Comparison of ENCODE assay signal across 8 mouse cellular contexts in the genomic region with DNA sequence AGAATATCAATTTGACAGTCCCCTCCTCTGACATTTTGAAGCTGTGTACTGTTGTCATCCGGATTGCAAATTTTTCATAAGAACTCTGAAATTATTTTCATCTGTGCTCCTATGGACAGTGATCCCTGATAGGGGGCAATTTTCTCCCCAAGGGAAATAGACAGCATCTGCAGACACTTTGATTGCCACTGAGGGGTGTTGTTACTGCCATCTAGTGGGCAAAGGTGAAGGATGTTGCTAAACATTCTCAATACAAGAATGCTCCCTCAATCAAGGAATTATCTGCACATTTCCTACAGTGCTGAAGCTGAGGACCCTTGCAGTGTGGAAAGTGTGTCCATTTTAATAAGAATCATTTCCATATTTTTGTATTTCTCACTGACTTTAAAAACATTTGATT.
DNase-seq lines count a peak whose midpoint lies in the region; ATAC-seq lines count a peak whose summit lies in the region.

No protein-coding gene starts in this region.

- H3K9ac ChIP-seq in forebrain, embryonic 14.5 days (ENCODE audit: low read length): no peak overlapping the region

- no peak for ATAC-seq in cerebellum, adult (ENCODE audit: insufficient number of reproducible peaks, low FRiP score, low TSS enrichment)
- peak; percentile 76 for ATAC-seq in forebrain, embryonic 14.5 days
- ATAC-seq in megakaryocyte-erythroid progenitor cell, adult 5-6 weeks (replicated peaks; ENCODE audit: low FRiP score, low TSS enrichment, poor library complexity, severe bottlenecking): peak; percentile 65; the same call in 1 of the 2 replicates

- no peak overlapping the region for H3K27ac ChIP-seq in forebrain, embryonic 14.5 days (ENCODE audit: low read depth, low read length)

- no peak overlapping the region for H3K4me3 ChIP-seq in forebrain, embryonic 14.5 days (ENCODE audit: low read depth, low read length)

- DNase-seq in cerebellum, adult 11 months: peak; percentile 0
- peak; percentile 8 for DNase-seq in urinary bladder, postnatal 25 days (ENCODE audit: low spot score)
- DNase-seq in urinary bladder, postnatal 4 days (ENCODE audit: low spot score in 2 of 2): no peak
- DNase-seq in forebrain, embryonic 14.5 days (ENCODE audit: low spot score): peak; percentile 81
- peak; percentile 8 for DNase-seq in large intestine, adult 2 months (ENCODE audit: low read depth, low spot score)
- peak; percentile 40 for DNase-seq in right cerebral cortex, postnatal 4 days

- 13% methylated on average over 1 of the region's 1 CpGs for WGBS in forebrain, embryonic 14.5 days
- 32% methylated on average over 1 of the region's 1 CpGs for WGBS in large intestine, adult 2 months

- no peaks in the 10 kb centered on the region for H3K27me3 ChIP-seq in forebrain, embryonic 14.5 days (replicated peaks; ENCODE audit: control insufficient read depth, insufficient read depth, low read length)

- H3K4me2 ChIP-seq in forebrain, embryonic 14.5 days (ENCODE audit: low read length): no peak overlapping the region

- no peaks in the 10 kb centered on the region for H3K36me3 ChIP-seq in forebrain, embryonic 14.5 days (ENCODE audit: control insufficient read depth, insufficient read depth, low read length)

- H3K9me3 ChIP-seq in forebrain, embryonic 14.5 days (replicated peaks; ENCODE audit: control insufficient read depth, low read length): 0 out of 2 replicates have a peak, but pooled peaks cover 6% of the 10 kb centered on the region

- no peaks in the 10 kb centered on the region for H3K4me1 ChIP-seq in forebrain, embryonic 14.5 days (ENCODE audit: control insufficient read depth, insufficient read depth, low read length)

Comparison
In these comparisons a context has a peak if more than half of its experiments do, and no peak if none do; other contexts are left out.
1. DNase-seq: peak in cerebellum, adult 11 months (single experiment), urinary bladder, postnatal 25 days (single experiment), forebrain, embryonic 14.5 days (single experiment), large intestine, adult 2 months (single experiment) and right cerebral cortex, postnatal 4 days (single experiment); none in urinary bladder, postnatal 4 days (0 of 2).